Mouse (Mus musculus): Measurements from ENCODE around the gene Eif5a. TPM values are rescaled to one million over a fixed set of nuclear protein-coding genes. Genes with fewer than 3 reads are reported as not detected.

Eif5a gene
- total RNA-seq, 2 experiments from 2014 or later, result 550 to 556 TPM

DNA sequence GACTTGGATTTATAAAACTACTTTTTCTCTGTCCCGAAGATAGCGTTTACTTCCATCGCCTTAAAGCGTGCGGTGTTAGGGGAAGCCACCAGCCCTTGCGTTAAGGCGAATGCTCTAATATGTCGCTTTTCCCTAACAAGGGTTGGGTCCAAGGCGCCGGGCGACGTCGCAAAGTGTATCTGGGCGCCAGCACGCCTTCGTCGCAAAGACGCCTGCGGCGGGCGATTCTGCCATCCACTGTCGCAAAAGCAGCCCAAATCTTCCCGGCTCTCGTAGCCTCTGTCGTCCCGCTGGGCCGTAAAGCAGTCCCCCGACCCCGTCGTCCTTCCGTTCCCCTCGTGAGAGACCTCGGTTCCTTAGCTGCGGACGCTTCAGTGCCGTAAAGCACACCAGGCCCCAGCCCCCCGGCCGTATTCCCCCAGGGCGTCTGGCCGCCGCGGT is 20.3 kb downstream of the Eif5a start:
- DNase-seq, result peak; percentile 95

DNA sequence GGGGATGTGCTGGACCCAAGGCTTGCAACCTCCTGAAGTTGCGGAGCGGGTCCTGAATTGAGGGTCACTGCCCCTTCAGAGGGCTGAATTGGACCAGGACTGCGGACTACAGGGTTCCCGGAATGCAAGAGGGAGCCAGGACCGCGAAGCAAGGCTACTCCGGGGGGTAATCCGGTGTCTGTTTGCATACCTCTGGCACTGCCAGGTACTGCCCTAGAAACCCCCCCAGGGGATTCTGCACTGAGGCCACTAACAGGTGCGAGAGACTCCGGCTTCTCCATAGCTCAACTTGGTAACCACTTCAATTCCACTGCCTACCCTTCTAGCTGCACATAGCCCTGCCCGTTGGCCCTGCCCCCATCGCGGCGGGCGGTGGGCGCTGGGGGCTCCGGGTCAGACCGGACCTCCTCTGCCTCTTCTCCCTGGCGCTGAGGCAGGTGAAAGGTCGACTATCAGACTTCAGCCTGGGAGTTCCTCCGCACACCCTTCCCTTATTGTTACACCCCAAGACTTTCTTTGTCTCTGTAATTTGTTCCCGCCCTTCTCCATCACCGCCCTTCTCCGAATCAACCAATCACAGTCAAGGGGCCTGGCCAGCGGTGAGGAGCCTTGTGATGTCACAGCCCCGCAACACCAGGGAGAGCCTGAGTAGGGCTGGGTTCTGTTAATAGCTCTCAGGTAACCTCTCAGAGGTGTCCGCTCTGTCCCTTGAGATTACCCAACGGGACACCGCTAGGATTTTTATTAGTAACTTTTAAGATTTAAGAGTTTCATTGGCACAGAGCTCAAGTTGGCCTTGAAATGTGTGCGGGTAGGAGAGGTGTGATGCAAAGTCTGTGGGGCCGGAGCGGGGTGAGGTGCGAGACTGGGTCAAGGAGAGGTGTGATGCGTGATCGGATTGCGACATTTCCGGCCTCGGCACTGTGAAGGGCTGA is 21.0 kb downstream of the Eif5a start, which contains the start of the genes 2810408A11Rik and Neurl4:
Gene 2810408A11Rik, minus strand, starts transcription at position 517 of the 935 bp plus-strand sequence.
Gene Neurl4, plus strand, starts transcription at position 602 of the 935 bp plus-strand sequence.
- DNase-seq, result peak; percentile 90

DNA sequence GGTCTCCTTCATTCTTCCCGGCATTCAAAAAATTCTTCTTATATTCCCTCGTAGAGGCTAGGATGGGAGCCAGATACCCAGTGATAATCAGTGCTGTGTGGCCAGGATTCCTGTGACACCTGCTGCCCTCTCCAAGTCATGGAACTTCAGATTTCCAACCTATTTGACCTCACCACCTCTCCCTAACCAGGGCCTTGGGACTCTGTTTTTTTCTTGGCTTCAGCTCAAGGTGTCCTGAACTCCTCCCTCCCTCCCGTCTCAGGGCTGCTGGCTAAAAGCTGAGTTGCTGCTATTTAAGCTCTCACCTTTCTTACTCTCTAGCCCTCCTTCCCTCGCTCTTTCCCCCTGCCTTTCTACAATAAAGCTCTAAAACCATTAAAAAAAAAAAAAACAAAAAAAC is 21.9 kb downstream of the Eif5a start:
- DNase-seq, result no peak

DNA sequence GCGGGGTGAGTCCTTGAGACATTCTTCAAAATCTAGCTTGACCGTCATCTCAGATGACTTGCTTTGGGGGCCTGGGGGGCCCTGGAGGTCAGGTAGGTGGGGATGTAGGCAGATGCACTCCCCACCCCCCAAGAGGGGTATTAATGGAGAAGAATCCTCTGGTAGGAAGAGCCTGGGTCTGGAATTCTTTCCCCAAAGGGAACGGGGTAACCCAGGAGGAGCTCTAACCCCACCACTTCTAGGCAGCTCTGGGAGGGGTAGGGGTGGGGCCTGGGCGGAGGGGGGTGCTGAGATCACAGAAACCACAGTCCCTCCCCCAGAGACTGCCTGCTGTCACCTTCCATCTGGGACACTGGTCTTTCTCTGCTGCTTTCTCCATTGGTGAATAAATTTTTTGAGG is 26.5 kb downstream of the Eif5a start, which contains the start of gene Acap1:
Gene Acap1, minus strand, starts transcription at position 249 of the 400 bp plus-strand sequence.
- no peak for DNase-seq

DNA sequence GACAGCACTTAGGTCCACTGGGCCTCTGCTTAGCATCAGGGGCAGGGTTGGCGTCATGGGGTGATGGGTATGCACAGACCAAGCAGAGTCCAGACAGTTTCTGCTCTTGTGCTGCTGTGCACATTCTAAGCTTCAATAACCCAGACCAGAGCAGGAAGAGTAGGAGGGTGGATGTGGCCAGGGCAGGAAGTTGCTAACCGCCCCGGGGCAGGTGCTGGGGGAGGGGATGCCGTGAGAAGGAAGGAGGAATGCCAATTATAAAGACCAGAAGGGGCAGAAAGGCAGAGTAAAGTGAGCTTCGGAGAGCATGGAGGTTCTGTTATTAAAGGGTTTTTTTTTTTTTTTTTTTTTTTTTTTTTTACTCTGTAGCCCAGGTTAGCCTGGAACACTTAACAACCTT is 27.1 kb downstream of the Eif5a start:
- DNase-seq, result no peak

DNA sequence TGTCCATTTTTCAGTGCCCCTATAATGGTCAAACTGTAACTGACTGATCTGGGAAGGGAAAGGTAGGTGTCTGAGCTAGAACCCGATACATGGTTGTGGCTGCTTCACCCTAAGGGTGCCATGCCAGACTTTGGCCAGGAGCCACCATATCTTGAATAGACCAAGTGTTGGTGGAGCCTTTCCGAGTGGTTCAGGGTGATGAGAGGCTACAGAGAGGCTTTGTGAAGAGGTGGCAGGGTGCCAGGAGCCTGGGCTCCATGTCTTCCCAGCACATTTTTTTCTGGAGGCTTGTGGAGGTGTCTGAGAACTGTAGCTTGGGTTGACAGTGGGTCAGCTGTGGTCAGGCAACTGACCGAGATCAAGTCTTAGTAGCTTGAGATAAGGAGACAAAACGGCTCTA is 30.3 kb downstream of the Eif5a start:
- peak; percentile 71 for DNase-seq

DNA sequence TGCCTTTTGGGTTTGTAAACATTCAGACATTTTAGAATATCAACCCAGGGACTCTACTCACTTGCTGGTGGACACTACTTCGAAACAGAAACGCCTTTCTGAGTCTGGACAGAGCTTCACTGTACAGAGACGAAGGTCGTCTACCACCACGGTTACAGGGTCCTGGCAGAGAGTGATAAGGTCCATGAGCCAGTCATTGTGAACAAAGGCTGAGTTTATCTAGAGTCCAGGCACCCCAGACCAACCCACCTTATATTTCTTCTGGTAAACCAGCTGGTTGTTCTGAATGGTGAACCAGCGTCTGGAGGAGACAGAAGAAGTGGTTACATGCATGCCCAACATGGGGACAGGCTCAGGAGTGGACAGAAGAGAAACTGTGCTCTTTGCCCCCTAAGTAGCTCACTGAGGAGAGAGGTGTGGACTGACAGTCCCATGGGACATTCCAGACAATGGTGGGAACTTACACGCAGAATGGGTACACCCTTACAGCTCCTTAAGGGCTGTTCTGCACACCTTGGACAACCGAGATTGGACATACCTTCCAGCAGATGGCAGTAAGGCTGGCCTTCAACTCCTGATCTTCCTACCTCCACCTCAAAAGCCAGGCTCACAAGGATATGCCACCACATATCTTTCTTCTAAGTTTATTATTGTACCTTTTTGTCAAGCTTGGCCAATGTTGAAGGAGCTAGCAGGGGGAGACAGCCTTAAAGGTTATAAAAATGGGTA is 34.7 kb downstream of the Eif5a start:
- no peak for DNase-seq

DNA sequence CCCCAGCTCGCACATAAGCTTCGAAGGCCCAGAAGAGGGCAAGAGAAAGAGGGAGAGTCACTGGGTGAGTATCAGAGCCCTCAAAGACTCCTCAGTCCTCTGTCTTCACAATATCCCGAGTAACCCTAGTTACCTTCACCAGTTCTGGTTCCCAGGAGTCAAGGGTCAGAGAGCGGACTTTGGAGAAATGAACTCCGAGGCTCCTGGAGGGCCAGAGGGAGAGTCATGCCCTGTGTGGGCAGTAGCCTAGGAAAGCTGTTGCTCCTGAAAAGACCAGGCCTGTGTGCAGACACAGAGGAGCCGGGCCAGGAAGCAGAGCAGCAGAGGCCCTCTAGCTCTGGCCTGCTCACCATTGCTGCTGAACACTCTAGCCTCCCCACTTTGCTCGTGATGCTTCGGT is 37.1 kb downstream of the Eif5a start:
- DNase-seq, result no peak

DNA sequence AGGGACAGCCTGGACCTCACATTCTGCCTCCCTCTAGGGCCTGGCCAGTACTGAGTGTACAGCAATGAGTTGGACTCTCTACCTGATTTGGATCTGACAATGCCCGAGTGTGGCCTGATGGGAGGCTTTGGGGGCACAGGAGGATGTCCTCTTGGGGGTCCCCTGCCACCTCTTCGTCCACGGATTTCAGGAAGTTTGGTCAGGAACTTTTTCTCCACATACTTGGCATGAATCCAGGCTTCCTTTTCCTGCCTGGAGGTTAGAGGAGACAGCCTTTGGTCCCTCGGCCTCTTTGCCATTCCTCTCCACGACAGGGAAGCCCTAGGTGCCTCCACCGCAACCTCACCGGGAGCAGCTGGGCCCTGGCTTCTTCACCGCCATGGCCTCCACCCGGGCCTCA is 37.5 kb downstream of the Eif5a start:
- no peak for DNase-seq

DNA sequence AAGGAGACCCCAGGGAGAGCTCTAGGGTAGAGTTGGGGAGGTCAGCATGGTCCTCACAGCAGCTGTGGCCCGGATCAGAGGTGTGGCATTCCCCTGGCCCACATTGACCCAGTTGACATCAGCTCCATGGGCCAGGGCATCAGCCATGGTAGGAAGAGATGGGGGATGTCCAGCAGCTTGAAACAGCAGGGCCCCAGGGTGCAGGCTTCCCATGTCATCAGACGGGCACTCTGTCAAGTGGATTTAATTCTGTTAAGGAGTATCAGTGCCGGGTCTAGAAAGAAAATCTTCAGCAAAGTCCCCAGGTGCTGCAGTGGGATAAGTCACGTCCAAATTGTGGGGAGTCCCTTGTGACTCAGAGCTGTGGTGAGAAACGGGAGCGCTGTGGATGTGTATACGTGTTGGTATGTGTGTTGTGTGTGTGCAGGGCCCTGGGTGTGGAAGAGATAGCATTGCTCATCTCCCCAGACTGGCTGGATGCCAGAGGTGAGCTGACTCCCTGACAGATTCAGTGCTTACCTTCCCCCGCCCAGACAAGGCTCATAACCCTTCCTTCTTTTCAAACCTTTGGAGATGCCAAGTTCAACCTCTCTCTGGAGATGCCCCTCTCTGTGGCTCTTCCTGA is 38.1 kb downstream of the Eif5a start:
- peak; percentile 37 for DNase-seq

DNA sequence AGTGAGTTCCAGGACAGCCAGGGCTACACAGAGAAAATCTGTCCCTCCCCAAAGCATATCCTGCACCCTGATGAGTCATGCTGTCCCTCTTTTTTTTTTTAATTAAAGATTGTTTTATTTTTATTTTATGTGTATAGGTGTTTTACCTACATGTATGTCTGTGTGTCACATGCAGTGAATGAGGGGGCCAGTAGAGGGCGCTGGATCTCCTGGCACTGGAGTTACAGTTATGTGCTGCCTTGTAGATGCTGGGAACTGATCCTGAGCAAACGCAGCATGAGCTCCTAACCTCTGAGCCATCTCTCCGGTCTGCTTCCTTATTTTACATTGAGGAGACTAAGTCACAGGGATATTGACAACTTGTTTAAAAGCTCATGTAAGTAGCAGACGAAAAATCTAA is 38.7 kb downstream of the Eif5a start:
- DNase-seq, result peak; percentile 41

DNA sequence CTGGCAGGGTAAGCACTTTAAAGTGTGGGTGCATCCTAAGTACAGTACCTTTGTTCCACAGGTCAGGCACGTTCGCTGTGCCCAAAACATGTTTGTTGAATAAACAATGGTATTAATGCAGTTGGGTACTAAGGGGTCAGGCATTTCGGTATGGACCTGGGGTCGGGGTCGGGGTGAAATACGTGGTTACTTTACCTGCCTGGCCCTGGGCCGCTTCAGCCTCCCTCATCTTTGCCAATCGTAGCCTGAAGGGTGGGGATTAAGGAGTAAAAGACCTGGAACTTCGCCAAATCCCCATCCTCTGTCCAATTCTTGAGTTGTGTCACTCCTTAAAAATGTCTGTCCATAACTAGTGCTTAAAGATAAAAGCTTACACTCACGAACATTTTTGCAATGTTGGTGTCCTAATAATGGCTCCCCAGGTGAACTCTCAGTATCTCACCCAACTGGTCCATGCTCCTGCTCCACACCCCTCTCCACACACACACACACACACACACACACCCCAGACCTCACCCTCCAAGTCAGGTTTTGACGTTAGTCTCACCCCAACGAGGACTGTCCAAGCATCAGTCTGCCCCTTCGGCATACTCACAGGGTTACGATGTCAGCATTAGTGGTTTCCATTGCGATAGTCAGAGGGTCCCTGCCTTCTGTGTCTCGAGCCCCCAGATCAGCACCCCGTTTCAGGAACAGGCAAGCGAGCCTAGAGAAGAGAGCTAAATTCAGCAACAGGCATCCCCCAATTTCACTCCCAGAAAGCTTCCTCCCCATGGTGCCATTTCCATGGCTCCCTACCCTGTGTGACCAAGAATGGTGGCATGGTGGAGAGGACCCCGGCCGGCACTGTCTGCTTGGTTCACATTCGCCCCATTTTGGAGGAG is 39.7 kb downstream of the Eif5a start:
- no peak for DNase-seq

DNA sequence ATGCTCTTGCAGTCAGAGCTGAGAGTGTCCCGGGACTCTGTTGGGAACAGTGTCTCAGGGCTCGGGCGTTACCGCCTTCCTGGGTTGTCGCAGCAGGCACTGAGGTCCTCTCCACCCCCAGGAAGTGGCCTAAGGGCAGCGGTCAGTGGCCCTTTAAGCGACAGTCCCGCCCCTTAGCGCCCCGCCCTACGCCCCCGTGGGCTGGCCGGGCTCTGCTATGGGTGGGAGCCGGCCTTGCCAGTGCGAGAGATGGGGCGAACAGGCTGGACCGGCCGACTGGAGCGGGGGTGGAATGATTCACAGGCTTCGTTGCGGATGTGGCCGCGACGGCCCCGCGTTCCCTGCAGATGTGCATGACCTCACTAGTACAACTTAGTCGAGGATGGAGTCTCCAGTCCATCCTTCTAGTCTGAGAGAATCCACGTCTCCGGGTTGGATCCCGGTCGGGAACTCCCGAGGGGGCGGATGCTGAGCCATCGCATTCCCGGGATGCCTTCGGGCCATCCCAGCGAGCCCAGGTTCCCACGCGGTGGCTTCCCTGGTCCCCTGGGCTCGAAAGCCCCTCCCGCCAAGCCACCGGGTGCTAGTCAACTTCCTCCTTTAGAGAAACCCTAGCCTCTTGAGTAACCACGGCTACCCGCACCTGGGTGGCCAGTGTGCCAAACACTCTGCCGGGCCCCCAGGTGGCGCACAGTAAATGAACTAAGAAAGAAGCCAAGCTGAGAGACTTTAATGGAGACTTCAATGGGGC is 40.7 kb downstream of the Eif5a start, which contains the start of gene Kctd11:
Gene Kctd11, minus strand, starts transcription at position 554 of the 751 bp plus-strand sequence.
- peak; percentile 91 for DNase-seq

DNA sequence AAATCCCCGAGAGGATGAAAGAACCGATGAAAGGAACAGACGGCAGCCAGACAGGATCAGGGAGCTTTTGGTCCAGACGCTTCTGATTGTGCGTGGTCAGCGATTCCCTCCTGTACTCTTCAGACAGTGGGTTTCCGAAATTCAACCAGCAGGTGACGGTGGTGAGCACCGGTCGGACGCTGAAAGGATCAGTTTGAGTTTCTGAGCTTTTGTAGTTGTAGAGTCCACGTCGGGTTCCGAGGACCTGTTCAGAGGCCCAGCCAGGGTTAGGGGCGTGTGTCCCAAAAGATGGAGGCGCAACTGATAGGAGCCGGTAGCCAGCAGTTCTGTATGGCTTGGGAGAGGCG is 41.3 kb downstream of the Eif5a start:
- peak; percentile 82 for DNase-seq

DNA sequence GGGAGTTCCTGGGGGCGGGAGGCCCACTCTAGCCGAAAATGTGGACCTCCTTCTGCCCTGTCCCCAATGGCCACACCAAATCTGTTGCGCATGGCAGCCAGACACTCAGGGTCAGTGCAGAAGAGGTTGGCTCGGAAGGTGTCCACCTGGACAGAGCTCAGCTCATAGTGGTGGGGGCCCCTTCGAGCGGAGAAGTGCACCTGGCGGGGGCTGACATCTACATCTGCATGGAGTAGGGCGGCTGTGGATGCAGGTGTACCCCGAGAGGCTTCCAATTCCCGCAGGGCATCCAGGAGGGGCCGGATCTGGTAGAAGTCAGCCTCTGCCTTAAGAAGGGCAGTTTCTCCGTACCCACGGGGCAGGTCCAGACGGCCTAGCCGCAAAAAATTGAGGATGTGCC is 42.0 kb downstream of the Eif5a start:
- DNase-seq, result no peak

DNA sequence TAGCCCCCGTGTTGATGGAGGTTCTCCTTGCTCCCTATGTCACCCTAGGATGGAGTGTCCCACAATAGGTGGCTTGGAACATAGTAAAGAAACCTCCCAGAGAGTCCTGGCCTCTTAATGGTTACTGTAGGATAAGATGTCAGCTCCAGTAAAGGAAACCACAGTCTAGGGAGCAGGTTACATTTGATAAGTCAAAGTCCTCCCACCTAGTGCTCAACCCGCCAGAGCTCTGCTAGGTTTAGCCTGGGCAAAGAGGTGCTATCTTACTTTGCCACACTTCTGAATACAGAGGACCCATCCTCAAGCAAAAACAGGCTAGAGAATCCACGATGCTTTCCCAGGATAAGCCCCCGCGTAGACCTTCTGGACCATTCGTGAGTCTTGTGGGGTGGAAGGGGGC is 42.8 kb downstream of the Eif5a start:
- DNase-seq, result no peak

DNA sequence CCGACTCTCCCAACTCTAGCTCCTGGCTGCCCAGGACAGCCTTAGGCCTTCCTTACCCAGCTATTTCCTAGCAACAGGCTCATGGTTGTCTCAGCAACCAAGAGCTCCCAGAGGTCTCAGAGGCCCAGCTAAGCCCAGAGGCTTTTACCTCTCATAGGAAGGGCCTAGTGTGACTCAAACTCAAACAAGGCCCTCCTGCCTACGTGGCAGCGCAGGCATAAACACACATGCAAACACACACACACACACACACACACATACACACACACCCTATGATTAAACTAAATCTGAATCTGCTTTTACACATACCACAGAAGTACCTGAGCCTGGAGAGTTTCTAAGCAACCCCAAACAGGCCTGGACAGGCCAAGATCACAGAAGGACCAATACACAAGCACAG is 43.4 kb downstream of the Eif5a start:
- no peak for DNase-seq

DNA sequence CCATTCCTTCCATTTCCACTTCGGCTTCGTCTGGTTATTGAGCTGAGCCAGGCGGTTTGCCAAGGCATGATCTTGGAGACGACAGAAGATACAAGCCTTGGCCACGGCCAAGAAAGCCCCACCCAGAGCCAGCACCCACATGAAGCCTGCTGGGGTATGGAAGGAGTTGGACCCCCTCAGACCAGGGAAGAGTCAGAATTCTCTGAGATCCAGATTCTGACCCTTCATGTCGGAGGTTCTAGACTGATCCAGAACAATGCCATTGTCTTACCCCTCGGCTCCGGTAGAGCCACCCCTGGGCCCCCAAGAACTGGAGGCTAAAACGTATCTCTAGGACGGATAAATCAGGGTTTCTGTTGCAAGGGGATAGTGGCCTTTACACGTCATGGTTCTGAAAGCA is 43.9 kb downstream of the Eif5a start, which contains the start of gene Tmem95:
Gene Tmem95, minus strand, starts transcription at position 141 of the 400 bp plus-strand sequence.
- peak; percentile 23 for DNase-seq

DNA sequence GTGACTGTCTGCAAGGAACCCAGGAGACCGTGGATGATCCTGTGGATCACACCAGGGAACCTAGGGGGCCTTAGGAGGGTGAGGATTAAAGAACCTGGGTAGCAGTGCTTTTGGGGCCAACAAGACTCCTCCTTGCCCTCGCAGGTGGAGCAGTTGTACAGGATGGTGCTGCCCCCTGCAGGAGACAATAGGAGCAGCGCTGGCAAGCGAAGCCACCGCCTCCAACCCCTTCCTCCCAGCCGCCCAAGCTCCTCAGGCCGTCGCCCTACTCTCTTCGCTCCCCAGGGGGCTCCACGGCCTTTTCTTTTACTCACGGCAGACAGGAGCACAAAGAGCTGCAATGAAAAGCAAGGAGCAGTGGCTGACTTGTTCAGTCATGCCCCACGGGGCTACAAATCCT is 44.9 kb downstream of the Eif5a start:
- DNase-seq, result peak; percentile 95

DNA sequence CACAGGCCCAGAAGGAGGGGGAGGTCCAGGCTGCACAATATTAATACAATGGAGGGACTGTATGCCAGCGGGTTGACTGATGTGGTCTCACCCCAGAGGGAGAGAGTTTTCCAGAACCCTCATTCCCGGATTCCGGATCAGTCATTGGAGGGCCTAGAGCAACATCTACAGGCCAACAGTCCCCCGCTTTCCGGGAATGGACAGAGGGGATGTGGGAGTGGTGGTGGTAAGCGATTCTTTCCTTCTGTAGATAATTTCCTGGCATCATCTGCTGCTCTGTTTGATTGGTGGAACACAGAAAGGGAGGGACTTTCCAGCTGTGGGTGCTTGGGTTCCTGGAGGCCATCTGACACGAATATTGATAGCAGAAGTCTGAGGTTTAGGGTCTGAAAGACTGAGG is 45.6 kb downstream of the Eif5a start:
- peak; percentile 73 for DNase-seq

DNA sequence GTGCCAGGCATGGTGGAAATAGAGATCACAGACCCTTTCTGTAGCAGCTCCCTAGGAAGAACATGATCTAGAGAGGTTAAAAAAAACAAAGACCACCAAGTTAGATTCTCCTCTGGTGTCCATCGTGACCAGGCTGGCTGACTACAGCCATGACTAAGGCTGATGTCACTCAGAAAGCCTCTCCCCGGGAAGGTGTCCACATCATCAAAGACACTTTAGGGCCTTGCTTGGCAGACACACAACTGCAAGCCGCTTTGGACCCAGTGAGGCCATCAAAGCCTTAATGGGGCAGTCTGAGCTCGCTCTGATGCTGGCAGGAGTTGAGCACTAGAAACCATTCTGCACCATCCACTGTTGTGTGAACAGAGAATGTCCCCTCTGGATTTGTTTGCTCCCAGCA is 49.3 kb downstream of the Eif5a start:
- DNase-seq, result no peak

All from heart, postnatal 4 days (tissue).